Mouse (Mus musculus): Measurements from ENCODE around the gene Hivep3. TPM values are rescaled to one million over a fixed set of nuclear protein-coding genes. Genes with fewer than 3 reads are reported as not detected.

Gene Hivep3
- polyA plus RNA-seq, 1 experiment from 2014 or later, result 7.8 TPM

GRCm38 (mm10) chr4:119861001-119861400 is 127.4 kb downstream of the Hivep3 start:
- H3K36me3 ChIP-seq, result no peaks in the 10 kb centered on the region
- WGBS, result 57% methylated on average over 4 of the region's 4 CpGs
- ATAC-seq (ENCODE audit: insufficient read depth, low FRiP score, low read depth), result no peak
- no peaks in the 10 kb centered on the region for H3K9me3 ChIP-seq
- no peak overlapping the region for H3K27ac ChIP-seq
- no peaks in the 10 kb centered on the region for H3K27me3 ChIP-seq (replicated peaks)
- no peak overlapping the region for H3K4me3 ChIP-seq (replicated peaks)
- no peak overlapping the region for H3K9ac ChIP-seq
- no peaks in the 10 kb centered on the region for H3K4me1 ChIP-seq
- H3K4me2 ChIP-seq, result no peak overlapping the region

DNA sequence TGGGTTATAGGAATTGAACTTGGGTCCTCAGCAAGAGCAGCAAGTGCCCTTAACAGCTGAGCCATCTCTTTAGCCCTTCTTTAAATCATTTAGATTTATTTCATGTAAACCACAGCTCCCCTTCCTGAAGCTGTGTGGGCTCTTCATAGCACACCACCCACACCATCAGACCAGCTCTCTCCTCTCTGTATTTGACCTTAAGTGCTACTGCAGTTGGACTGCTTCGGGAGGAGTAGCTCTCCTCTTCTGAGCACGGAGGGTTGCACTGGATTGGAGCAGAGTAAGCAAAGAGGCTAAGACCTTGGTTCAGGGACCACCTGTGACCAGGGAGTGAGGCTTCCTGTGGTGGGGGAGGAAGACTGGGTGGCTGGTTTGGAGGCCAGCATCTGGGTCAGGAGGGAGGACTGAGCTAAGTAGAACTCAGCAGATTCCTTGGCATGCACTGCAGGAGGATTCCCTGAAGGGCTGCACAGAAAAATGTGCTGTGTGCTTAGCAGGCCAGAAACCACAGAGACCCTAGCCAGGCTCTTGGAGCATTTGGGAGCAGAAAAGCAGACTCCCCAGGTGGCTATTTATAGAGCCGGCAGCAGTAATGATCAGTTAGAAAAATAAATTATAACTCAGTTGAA is 132.4 kb downstream of the Hivep3 start:
- 39% methylated on average over 3 of the region's 3 CpGs for WGBS
- no peak overlapping the region for H3K27ac ChIP-seq
- H3K27me3 ChIP-seq (replicated peaks), result no peaks in the 10 kb centered on the region
- no peak overlapping the region for H3K4me2 ChIP-seq
- no peak for ATAC-seq (ENCODE audit: insufficient read depth, low FRiP score, low read depth)
- H3K4me3 ChIP-seq (replicated peaks), result no peak overlapping the region
- no peak overlapping the region for H3K9ac ChIP-seq
- no peaks in the 10 kb centered on the region for H3K36me3 ChIP-seq
- no peaks in the 10 kb centered on the region for H3K4me1 ChIP-seq
- H3K9me3 ChIP-seq, result no peaks in the 10 kb centered on the region

DNA sequence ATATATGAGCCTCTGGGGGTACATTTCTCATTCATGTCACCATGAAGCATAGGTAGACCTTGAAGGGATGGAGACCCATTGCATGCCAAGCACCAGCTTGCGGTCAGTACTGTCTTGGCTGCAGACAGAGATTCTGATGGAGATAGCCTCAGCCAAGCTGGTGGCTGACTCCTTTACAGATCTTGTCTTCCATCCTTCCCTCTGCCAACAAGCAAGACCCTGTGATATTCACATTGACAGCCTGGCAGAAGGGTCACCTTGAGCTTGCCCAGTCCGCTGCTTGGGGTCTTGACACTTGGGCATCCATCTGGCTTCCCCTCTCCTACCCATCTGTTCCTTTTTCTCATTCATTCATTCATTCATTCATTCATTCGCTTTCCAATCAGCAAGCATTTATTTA is 133.5 kb downstream of the Hivep3 start:
- Histone ChIP-seq H3K4me3 (replicated peaks) (no peak overlapping the region), H3K9ac (no peak overlapping the region), H3K9me3 (no peaks in the 10 kb centered on the region), H3K4me2 (no peak overlapping the region), H3K36me3 (no peaks in the 10 kb centered on the region), H3K27me3 (replicated peaks) (no peaks in the 10 kb centered on the region), H3K27ac (no peak overlapping the region), H3K4me1 (no peaks in the 10 kb centered on the region)
- ATAC-seq (ENCODE audit: insufficient read depth, low FRiP score, low read depth), result no peak
- WGBS, result 89% methylated on average over 3 of the region's 3 CpGs

GRCm38 (mm10) chr4:119870411-119870810 is 136.8 kb downstream of the Hivep3 start:
- no peaks in the 10 kb centered on the region for H3K36me3 ChIP-seq
- no peaks in the 10 kb centered on the region for H3K27me3 ChIP-seq (replicated peaks)
- no peak overlapping the region for H3K9ac ChIP-seq
- WGBS, result 78% methylated on average over 6 of the region's 6 CpGs
- H3K4me1 ChIP-seq, result no peaks in the 10 kb centered on the region
- H3K9me3 ChIP-seq, result no peaks in the 10 kb centered on the region
- no peak overlapping the region for H3K4me2 ChIP-seq
- no peak for ATAC-seq (ENCODE audit: insufficient read depth, low FRiP score, low read depth)
- no peak overlapping the region for H3K27ac ChIP-seq
- no peak overlapping the region for H3K4me3 ChIP-seq (replicated peaks)

- Histone ChIP-seq H3K27ac (no peak overlapping the region), H3K36me3 (no peaks in the 10 kb centered on the region), H3K9ac (no peak overlapping the region), H3K4me2 (no peak overlapping the region), H3K4me3 (replicated peaks) (no peak overlapping the region), H3K27me3 (replicated peaks) (no peaks in the 10 kb centered on the region), H3K9me3 (no peaks in the 10 kb centered on the region), H3K4me1 (no peaks in the 10 kb centered on the region)
- ATAC-seq (ENCODE audit: insufficient read depth, low FRiP score, low read depth), result no peak
- WGBS, result 91% methylated on average over 2 of the region's 2 CpGs
These were observed 137.9 kb downstream of the Hivep3 start for GRCm38 (mm10) chr4:119871441-119871840.

DNA sequence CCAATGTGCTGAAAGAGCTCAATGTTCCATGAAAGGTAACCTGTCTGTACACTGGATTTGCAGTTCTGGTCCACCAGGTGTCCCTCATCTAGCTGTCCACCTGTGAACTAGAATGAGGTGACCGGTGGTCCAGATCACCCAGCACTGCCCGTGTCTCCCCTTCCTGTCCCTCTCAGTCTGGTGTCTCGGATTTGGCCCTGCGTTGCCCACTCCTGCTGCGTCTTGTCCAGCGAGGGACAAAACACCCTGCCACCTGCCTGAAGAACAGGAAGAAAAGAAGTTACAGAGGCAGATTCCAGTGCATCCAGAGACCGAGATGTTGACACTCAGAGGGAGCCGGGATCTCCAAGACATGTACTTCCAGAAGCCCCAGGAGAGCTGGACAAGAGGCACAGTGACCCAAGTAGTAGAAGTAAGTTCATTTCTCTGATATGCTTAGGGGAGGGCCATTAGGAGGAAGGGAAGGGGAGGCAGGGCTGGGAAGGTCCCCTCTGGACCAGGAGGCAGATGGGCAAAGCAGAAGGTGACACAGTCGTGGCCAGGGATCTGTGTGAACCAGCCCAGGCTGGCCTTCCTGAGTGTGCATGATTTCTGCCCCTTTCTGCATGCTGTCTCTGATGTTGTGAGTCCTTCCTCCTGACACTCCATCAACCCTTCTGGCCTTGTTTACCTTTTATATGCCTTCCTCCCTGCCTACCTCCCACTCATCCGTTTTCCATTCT is 138.4 kb downstream of the Hivep3 start:
- H3K27ac ChIP-seq, result no peak overlapping the region
- H3K9ac ChIP-seq, result no peak overlapping the region
- H3K36me3 ChIP-seq, result no peaks in the 10 kb centered on the region
- no peaks in the 10 kb centered on the region for H3K27me3 ChIP-seq (replicated peaks)
- WGBS, result 87% methylated on average over 10 of the region's 10 CpGs
- no peaks in the 10 kb centered on the region for H3K9me3 ChIP-seq
- ATAC-seq (ENCODE audit: insufficient read depth, low FRiP score, low read depth), result no peak
- H3K4me1 ChIP-seq, result no peaks in the 10 kb centered on the region
- H3K4me2 ChIP-seq, result no peak overlapping the region
- no peak overlapping the region for H3K4me3 ChIP-seq (replicated peaks)

- Histone ChIP-seq H3K36me3 (no peaks in the 10 kb centered on the region), H3K27ac (no peak overlapping the region), H3K9ac (no peak overlapping the region), H3K4me1 (no peaks in the 10 kb centered on the region), H3K27me3 (replicated peaks) (no peaks in the 10 kb centered on the region), H3K4me2 (no peak overlapping the region), H3K4me3 (replicated peaks) (no peak overlapping the region), H3K9me3 (no peaks in the 10 kb centered on the region)
- WGBS, result 67% methylated on average over 6 of the region's 6 CpGs
- ATAC-seq (ENCODE audit: insufficient read depth, low FRiP score, low read depth), result no peak
These were observed 140.4 kb downstream of the Hivep3 start for GRCm38 (mm10) chr4:119873935-119874334.

GRCm38 (mm10) chr4:119875592-119875991 is 142.0 kb downstream of the Hivep3 start:
- no peaks in the 10 kb centered on the region for H3K27me3 ChIP-seq (replicated peaks)
- H3K27ac ChIP-seq, result no peak overlapping the region
- 91% methylated on average over 2 of the region's 2 CpGs for WGBS
- no peaks in the 10 kb centered on the region for H3K9me3 ChIP-seq
- no peaks in the 10 kb centered on the region for H3K4me1 ChIP-seq
- no peak for ATAC-seq (ENCODE audit: insufficient read depth, low FRiP score, low read depth)
- H3K4me3 ChIP-seq (replicated peaks), result no peak overlapping the region
- H3K36me3 ChIP-seq, result no peaks in the 10 kb centered on the region
- H3K4me2 ChIP-seq, result no peak overlapping the region
- H3K9ac ChIP-seq, result no peak overlapping the region

- no peaks in the 10 kb centered on the region for H3K36me3 ChIP-seq
- WGBS, result 83% methylated on average over 8 of the region's 8 CpGs
- no peaks in the 10 kb centered on the region for H3K27me3 ChIP-seq (replicated peaks)
- H3K4me3 ChIP-seq (replicated peaks), result no peak overlapping the region
- H3K4me1 ChIP-seq, result no peaks in the 10 kb centered on the region
- ATAC-seq (ENCODE audit: insufficient read depth, low FRiP score, low read depth), result no peak
- H3K27ac ChIP-seq, result no peak overlapping the region
- H3K9me3 ChIP-seq, result no peaks in the 10 kb centered on the region
- no peak overlapping the region for H3K9ac ChIP-seq
- H3K4me2 ChIP-seq, result no peak overlapping the region
These were observed 143.1 kb downstream of the Hivep3 start for GRCm38 (mm10) chr4:119876535-119877160.

DNA sequence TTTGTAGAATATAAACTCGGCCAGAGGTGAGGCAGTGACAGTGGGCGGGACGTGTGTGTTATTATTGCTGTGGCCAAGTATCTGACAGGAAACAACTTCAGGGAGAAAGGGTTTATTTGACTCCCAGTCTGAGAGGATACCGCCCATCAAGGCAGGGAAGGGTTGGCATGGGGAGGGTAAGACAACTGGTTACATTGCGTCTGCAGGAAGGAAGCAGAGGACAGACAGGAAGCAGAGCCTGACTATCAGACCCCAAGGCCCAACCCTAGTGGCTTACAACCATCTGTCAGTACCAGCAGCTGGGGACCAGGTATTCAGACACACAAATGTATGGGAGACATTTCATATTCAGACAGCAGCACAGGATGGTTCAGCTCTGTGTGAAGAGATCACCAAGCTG is 144.6 kb downstream of the Hivep3 start:
- 63% methylated on average over 5 of the region's 5 CpGs for WGBS
- no peak overlapping the region for H3K9ac ChIP-seq
- H3K27me3 ChIP-seq (replicated peaks), result no peaks in the 10 kb centered on the region
- H3K4me3 ChIP-seq (replicated peaks), result no peak overlapping the region
- H3K4me1 ChIP-seq, result no peaks in the 10 kb centered on the region
- H3K9me3 ChIP-seq, result no peaks in the 10 kb centered on the region
- H3K36me3 ChIP-seq, result no peaks in the 10 kb centered on the region
- no peak overlapping the region for H3K27ac ChIP-seq
- ATAC-seq (ENCODE audit: insufficient read depth, low FRiP score, low read depth), result no peak
- H3K4me2 ChIP-seq, result no peak overlapping the region

DNA sequence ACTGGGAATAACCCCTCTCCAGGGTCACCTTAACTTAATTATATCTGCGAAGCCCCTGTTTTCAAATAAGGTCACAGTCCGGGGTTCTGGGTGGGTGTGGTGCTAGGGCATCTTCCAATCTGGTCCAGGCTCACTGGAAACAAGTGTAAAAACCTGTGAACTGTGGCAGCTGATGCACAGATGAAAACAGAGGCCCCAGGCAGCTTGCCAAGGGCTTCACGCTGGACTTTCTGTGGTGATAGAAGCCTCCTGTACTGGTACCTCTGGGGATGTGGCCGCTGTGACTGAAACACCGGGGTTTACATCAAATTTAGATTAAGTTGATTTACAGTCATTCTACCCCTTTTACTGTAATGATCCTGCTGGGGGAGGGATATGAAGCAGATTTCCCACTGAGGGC is 146.1 kb downstream of the Hivep3 start:
- Histone ChIP-seq H3K27ac (no peak overlapping the region), H3K4me2 (no peak overlapping the region), H3K4me1 (no peaks in the 10 kb centered on the region), H3K36me3 (no peaks in the 10 kb centered on the region), H3K9ac (no peak overlapping the region), H3K4me3 (replicated peaks) (no peak overlapping the region), H3K27me3 (replicated peaks) (no peaks in the 10 kb centered on the region), H3K9me3 (no peaks in the 10 kb centered on the region)
- WGBS, result 67% methylated on average over 5 of the region's 5 CpGs
- ATAC-seq (ENCODE audit: insufficient read depth, low FRiP score, low read depth), result no peak

DNA sequence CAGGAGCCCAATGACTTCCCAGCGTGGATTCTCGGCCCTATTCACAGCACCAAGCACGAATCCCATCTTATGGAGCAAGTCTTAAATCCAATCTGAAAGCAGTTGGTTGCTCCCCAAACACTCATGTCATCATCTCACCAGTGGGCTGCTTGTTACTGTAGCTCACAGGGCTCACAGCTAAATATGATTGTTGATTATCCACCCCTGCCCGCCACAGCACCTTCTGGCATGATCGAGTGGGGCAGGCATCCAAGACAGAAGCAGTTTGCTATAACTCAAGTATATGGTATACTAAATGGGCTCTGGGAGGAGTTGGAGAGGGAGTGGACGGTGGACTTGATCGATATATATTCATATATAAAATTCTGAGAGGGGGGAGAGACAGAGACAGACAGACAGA is 146.7 kb downstream of the Hivep3 start:
- Histone ChIP-seq H3K9ac (no peak overlapping the region), H3K4me1 (no peaks in the 10 kb centered on the region), H3K36me3 (no peaks in the 10 kb centered on the region), H3K4me3 (replicated peaks) (no peak overlapping the region), H3K27ac (no peak overlapping the region), H3K4me2 (no peak overlapping the region), H3K27me3 (replicated peaks) (no peaks in the 10 kb centered on the region), H3K9me3 (no peaks in the 10 kb centered on the region)
- WGBS, result 80% methylated on average over 7 of the region's 7 CpGs
- no peak for ATAC-seq (ENCODE audit: insufficient read depth, low FRiP score, low read depth)

Measured in stomach, embryonic 15.5 days (tissue).